Mouse (Mus musculus) effector memory CD4-positive, alpha-beta T cell, adult 7 months (primary cell): Measurements from ENCODE around the gene Spns3. TPM values are rescaled to one million over a fixed set of nuclear protein-coding genes. Genes with fewer than 3 reads are reported as not detected.

Experiments
- polyA plus RNA-seq: library from polyadenylated mRNA; unstranded; fragments of 100-300 nt; shearing (Covaris generic); gene quantifications from one replicate; pipeline ENCODE4 v1.2.1, GENCODE M21; 2017

Spns3 gene
- polyA plus RNA-seq: not detected

GRCm38 (mm10) chr11:72550134-72550988, at the start of gene Spns3:
Spns3 (minus strand) TSS chr11:72550506.

DNA sequence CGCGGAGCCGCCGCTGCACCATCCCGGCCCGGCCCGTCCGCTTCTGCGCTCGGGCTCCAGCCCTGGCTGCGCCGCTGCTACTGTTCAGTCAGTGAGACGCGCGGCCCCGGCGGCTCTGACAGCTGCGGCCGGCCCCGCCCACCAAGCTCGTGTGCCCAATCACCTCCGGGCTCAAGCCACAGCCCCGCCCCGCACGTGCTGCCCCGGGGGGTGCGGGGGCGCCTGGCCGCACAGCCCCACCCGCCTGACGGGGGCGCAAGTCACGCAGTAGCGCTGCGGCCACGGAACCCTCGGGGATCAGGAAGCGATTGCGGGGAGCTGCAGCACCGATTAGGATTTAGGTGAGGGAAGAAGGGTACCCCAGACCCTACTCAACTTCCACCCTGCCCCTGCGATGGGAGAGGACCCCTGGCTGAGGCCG, 60.4 kb downstream of the Spns3 start, which contains the start of gene Spns2:
TSS of gene Spns2 (minus strand) at position 24 of the 421 bp plus-strand sequence.

Other genes with a start within 250 kb of the Spns3 start
- gene Xaf1, start 248.9 kb downstream of the Spns3 start, polyA plus RNA-seq: 39.9 TPM
- gene Fbxo39, start 236.1 kb downstream of the Spns3 start, polyA plus RNA-seq: not detected
- gene Tekt1, start 188.1 kb downstream of the Spns3 start, polyA plus RNA-seq: not detected
- gene Smtnl2, start 138.8 kb downstream of the Spns3 start, polyA plus RNA-seq: not detected
- gene Ggt6, start 115.0 kb downstream of the Spns3 start, polyA plus RNA-seq: not detected
- gene Mybbp1a, start 109.2 kb downstream of the Spns3 start, polyA plus RNA-seq: 98.6 TPM
- 0.17 TPM for gene Spns2, start 60.6 kb downstream of the Spns3 start, polyA plus RNA-seq
- 67.8 TPM for gene Ube2g1, start 56.8 kb upstream of the Spns3 start, polyA plus RNA-seq
- gene Ankfy1, start 139.5 kb upstream of the Spns3 start, polyA plus RNA-seq: 45.1 TPM
- gene Cyb5d2, start 245.6 kb upstream of the Spns3 start, polyA plus RNA-seq: 6.1 TPM
- gene Zzef1, start 245.7 kb upstream of the Spns3 start, polyA plus RNA-seq: 20.7 TPM